Mouse (Mus musculus) gastrocnemius, adult 8-10 months (tissue): ENCODE measurements around the gene Itgb3bp. TPM values are rescaled to one million over a fixed set of nuclear protein-coding genes. Genes with fewer than 3 reads are reported as not detected.
A peak's percentile ranks its signal among the peaks of the same experiment; 100 is the strongest.

Experiments
- DNase-seq, 2 experiments: peaks; one replicate each; pipeline ENCODE4 v3.0.0; 2022; ENCODE audit warnings: low spot score in 2 of 2
- total RNA-seq, 4 experiments: library from RNA; stranded (reverse); gene quantifications; 2 replicates each; pipeline ENCODE4 v1.2.4; 2022

The Itgb3bp gene
- total RNA-seq, 4 experiments from 2014 or later: 3.4 to 7.5 (median 5.4) TPM

DNA sequence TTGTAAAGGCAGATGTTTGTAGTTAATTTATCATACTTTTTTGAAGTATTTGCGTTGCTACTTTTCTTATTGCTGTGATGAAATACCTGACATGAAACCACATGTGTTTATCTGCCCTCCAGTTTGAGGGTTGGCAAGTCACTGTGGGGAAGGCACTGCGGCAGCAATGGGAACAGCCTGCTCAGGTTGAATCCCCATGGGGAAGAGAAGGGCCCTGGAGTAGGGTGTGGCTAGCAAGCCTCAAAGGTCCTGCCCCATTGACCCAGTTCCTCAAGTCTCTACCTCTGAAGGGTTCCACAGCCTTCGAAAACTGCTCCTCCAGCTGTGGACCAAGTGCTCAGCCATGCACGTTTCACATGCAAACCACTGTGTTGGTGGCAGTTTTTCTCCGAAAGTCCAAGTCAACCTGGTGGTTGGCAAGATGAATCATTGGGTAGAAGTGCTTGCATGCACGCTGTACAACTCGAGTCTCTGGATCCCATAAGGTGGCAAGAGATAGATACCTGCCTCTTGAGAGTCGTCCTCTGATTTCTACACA lies 203.6 kb downstream of the Itgb3bp start:
- DNase-seq: no peak

DNA sequence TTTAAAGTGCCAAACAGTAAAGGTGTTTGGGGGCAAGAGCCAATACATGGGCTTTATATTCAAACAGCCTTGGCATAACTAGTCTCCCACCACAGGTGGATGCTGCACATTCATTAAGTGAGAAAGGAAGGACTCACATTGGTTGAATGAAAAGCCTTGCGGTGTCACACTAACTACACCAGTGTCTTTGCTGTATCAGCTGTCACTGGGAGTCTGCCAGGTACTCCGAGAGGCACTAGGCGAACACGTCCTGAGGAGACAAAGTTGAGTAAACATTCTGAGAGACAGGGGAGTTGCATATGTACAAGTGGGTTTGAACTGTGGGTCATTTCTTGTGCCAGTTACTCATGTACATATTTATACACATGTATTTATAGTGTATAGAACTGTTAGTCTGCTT lies 205.3 kb downstream of the Itgb3bp start:
- DNase-seq: peak; percentile 40 to 49

DNA sequence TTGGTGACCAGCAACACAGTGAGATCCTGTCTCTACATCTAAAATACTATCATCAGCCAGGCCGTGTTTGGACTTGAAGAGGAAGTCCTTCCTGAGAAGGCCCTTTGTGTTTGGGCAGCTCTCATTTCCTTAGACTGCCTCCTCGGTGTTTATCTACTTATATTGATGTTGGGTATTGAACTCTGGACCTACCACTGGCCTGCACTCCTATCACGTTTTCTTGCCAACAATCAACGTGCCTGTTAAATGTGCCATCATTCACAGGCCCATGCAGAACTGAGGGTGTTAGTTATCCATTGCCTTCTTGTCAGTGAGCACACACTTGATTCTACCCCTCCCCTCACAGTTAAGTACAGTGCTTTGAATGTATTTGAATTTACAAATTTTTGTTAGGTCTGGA lies 211.7 kb downstream of the Itgb3bp start:
- no peak for DNase-seq

DNA sequence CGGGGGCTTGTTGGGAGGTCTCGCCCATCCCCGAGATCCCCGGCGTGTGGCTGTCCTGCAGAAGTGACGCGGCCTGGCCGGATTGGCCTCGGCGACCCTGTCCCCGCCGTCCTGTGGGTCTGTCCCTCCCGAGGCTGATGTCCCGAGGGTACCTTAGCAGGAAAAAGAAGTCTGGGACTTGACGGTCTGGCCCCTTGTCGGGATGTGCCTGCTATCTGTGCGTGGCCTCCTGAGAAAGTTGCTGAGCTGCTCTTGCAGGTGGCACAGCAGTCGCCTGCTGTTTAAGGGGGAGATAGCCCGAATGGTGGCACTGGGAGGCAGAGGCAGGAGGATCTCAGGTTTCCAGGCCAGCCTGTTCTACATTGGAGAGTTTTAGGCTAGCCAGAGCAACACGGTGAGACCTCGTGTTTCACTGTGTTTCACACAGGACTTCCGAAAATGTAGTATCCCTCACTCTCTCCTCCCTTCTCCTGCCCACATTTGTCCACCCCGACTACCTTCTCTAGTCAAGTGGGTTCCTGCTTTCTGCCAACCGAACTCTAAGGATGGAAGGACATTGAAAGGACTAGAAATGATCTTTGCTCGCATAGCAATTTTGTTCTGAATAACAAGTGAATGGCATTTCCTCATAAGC lies 213.7 kb downstream of the Itgb3bp start:
- no peak for DNase-seq

Other genes with a start within 250 kb of the Itgb3bp start
- gene Alg6, start 214.1 kb downstream of the Itgb3bp start, total RNA-seq: 1 to 10 TPM; 4.3 to 8.4 (median 6.1) TPM
- 1 to 10 TPM in 3 of 4 experiments, under 1 TPM in 1; 0.34 to 2.0 (median 1.5) TPM for gene Efcab7, start 100.6 kb downstream of the Itgb3bp start, total RNA-seq
- gene Pgm1, start 399 bp downstream of the Itgb3bp start, total RNA-seq: 1,000 to 10,000 TPM; 1,246 to 1,471 (median 1,386) TPM
- gene Ror1, start 166.0 kb upstream of the Itgb3bp start, total RNA-seq: under 1 TPM; 0.52 to 0.83 (median 0.64) TPM